Mouse (Mus musculus): ENCODE data around the gene Parp3.

GRCm38 (mm10) chr9:106442680-106443079 lies 34.1 kb downstream of the Parp3 start:
- TF ChIP-seq POLR2A (IDR thresholded peaks at IDR 0.05; ENCODE audit: insufficient read depth, low read depth, low read length) (no peak), CTCF (IDR thresholded peaks at IDR 0.05) (peak; percentile 61), EP300 (IDR thresholded peaks at IDR 0.05; ENCODE audit: insufficient read depth, low read depth, low read length) (no peak)

Measured in heart, adult 2 months (tissue).